Mouse (Mus musculus) retina, postnatal 7 days (tissue): ENCODE measurements around the gene Exoc2.
A peak's percentile ranks its signal among the peaks of the same experiment; 100 is the strongest.

Experiments
- DNase-seq: peaks from one replicate; pipeline ENCODE4 v3.0.0-alpha.2; 2012; ENCODE audit warnings: low read depth, low spot score

The Exoc2 gene

GRCm38 (mm10) chr13:30894015-30894634 is 79.8 kb downstream of the Exoc2 start:
- DNase-seq, result no peak

GRCm38 (mm10) chr13:30892315-30892714 is 81.6 kb downstream of the Exoc2 start:
- DNase-seq, result no peak

- no peak for DNase-seq
Observed at GRCm38 (mm10) chr13:30891223-30891622, 82.7 kb downstream of the Exoc2 start.

- peak; percentile 51 for DNase-seq
Observed at GRCm38 (mm10) chr13:30888480-30888879, 85.4 kb downstream of the Exoc2 start.

- no peak for DNase-seq
Observed at GRCm38 (mm10) chr13:30880310-30880709, 93.6 kb downstream of the Exoc2 start.

GRCm38 (mm10) chr13:30879871-30880270 is 94.0 kb downstream of the Exoc2 start:
- no peak for DNase-seq

- no peak for DNase-seq
Observed at GRCm38 (mm10) chr13:30875825-30876224, 98.1 kb downstream of the Exoc2 start.

GRCm38 (mm10) chr13:30873472-30873871 is 100.4 kb downstream of the Exoc2 start:
- no peak for DNase-seq

- DNase-seq, result no peak
Observed at GRCm38 (mm10) chr13:30865486-30865885, 108.4 kb downstream of the Exoc2 start.

GRCm38 (mm10) chr13:30864042-30864441 is 109.9 kb downstream of the Exoc2 start:
- no peak for DNase-seq

GRCm38 (mm10) chr13:30858421-30858820 is 115.5 kb downstream of the Exoc2 start:
- no peak for DNase-seq

- no peak for DNase-seq
Observed at GRCm38 (mm10) chr13:30850736-30851135, 123.2 kb downstream of the Exoc2 start.

- DNase-seq, result no peak
Observed at GRCm38 (mm10) chr13:30848001-30848400, 125.9 kb downstream of the Exoc2 start.

- no peak for DNase-seq
Observed at GRCm38 (mm10) chr13:30846506-30846905, 127.4 kb downstream of the Exoc2 start.

GRCm38 (mm10) chr13:30843049-30843448 is 130.8 kb downstream of the Exoc2 start:
- no peak for DNase-seq

GRCm38 (mm10) chr13:30841843-30842242 is 132.1 kb downstream of the Exoc2 start:
- DNase-seq, result no peak

GRCm38 (mm10) chr13:30841306-30841705 is 132.6 kb downstream of the Exoc2 start:
- DNase-seq, result no peak

- no peak for DNase-seq
Observed at GRCm38 (mm10) chr13:30840700-30841099, 133.2 kb downstream of the Exoc2 start.

GRCm38 (mm10) chr13:30836342-30836741 is 137.6 kb downstream of the Exoc2 start:
- DNase-seq, result no peak

- DNase-seq, result no peak
Observed at GRCm38 (mm10) chr13:30834859-30835258, 139.0 kb downstream of the Exoc2 start.

- no peak for DNase-seq
Observed at GRCm38 (mm10) chr13:30834349-30834748, 139.5 kb downstream of the Exoc2 start.

GRCm38 (mm10) chr13:30833476-30834149 is 140.3 kb downstream of the Exoc2 start:
- no peak for DNase-seq

- no peak for DNase-seq
Observed at GRCm38 (mm10) chr13:30831369-30831768, 142.5 kb downstream of the Exoc2 start.
